Mouse (Mus musculus): Measurements from ENCODE around the gene Hoxa13. TPM values are rescaled to one million over a fixed set of nuclear protein-coding genes. Genes with fewer than 3 reads are reported as not detected.

Gene Hoxa13
- total RNA-seq (2017) = not detected in 2 replicates

GRCm38 (mm10) chr6:52260654-52261575 lies at the start of gene Hoxa13:
TSS of gene Hoxa13 (minus strand) at chr6:52260880.
- no peak for ATAC-seq (ENCODE audit: extremely low read depth, insufficient number of reproducible peaks, low FRiP score, poor library complexity, severe bottlenecking)

- no peak for ATAC-seq (ENCODE audit: extremely low read depth, insufficient number of reproducible peaks, low FRiP score, poor library complexity, severe bottlenecking)
These were observed 49.7 kb upstream of the Hoxa13 start for GRCm38 (mm10) chr6:52310366-52310765.

- ATAC-seq (ENCODE audit: extremely low read depth, insufficient number of reproducible peaks, low FRiP score, poor library complexity, severe bottlenecking) = no peak
These were observed 49.1 kb upstream of the Hoxa13 start for GRCm38 (mm10) chr6:52309766-52310165.

GRCm38 (mm10) chr6:52305877-52306389 lies 45.3 kb upstream of the Hoxa13 start:
- ATAC-seq (ENCODE audit: extremely low read depth, insufficient number of reproducible peaks, low FRiP score, poor library complexity, severe bottlenecking) = peak; percentile 39; the same call in 1 of the 2 replicates

GRCm38 (mm10) chr6:52303426-52303825 lies 42.7 kb upstream of the Hoxa13 start:
- ATAC-seq (ENCODE audit: extremely low read depth, insufficient number of reproducible peaks, low FRiP score, poor library complexity, severe bottlenecking) = no peak

- no peak for ATAC-seq (ENCODE audit: extremely low read depth, insufficient number of reproducible peaks, low FRiP score, poor library complexity, severe bottlenecking)
These were observed 40.1 kb upstream of the Hoxa13 start for GRCm38 (mm10) chr6:52300806-52301205.

GRCm38 (mm10) chr6:52298511-52298910 lies 37.8 kb upstream of the Hoxa13 start:
- no peak for ATAC-seq (ENCODE audit: extremely low read depth, insufficient number of reproducible peaks, low FRiP score, poor library complexity, severe bottlenecking)

GRCm38 (mm10) chr6:52294616-52295015 lies 33.9 kb upstream of the Hoxa13 start:
- no peak for ATAC-seq (ENCODE audit: extremely low read depth, insufficient number of reproducible peaks, low FRiP score, poor library complexity, severe bottlenecking)

GRCm38 (mm10) chr6:52292328-52292727 lies 31.6 kb upstream of the Hoxa13 start:
- no peak for ATAC-seq (ENCODE audit: extremely low read depth, insufficient number of reproducible peaks, low FRiP score, poor library complexity, severe bottlenecking)

- ATAC-seq (ENCODE audit: extremely low read depth, insufficient number of reproducible peaks, low FRiP score, poor library complexity, severe bottlenecking) = no peak
These were observed 30.6 kb upstream of the Hoxa13 start for GRCm38 (mm10) chr6:52291021-52291860.

GRCm38 (mm10) chr6:52290186-52290585 lies 29.5 kb upstream of the Hoxa13 start:
- no peak for ATAC-seq (ENCODE audit: extremely low read depth, insufficient number of reproducible peaks, low FRiP score, poor library complexity, severe bottlenecking)

GRCm38 (mm10) chr6:52283896-52284295 lies 23.2 kb upstream of the Hoxa13 start:
- no peak for ATAC-seq (ENCODE audit: extremely low read depth, insufficient number of reproducible peaks, low FRiP score, poor library complexity, severe bottlenecking)

- ATAC-seq (ENCODE audit: extremely low read depth, insufficient number of reproducible peaks, low FRiP score, poor library complexity, severe bottlenecking) = 0 out of 2 replicates have a peak, but pooled peaks have one; percentile 13
These were observed 20.4 kb upstream of the Hoxa13 start for GRCm38 (mm10) chr6:52281084-52281483.

- no peak for ATAC-seq (ENCODE audit: extremely low read depth, insufficient number of reproducible peaks, low FRiP score, poor library complexity, severe bottlenecking)
These were observed 16.2 kb upstream of the Hoxa13 start for GRCm38 (mm10) chr6:52276920-52277319.

- ATAC-seq (ENCODE audit: extremely low read depth, insufficient number of reproducible peaks, low FRiP score, poor library complexity, severe bottlenecking) = no peak
These were observed 15.7 kb upstream of the Hoxa13 start for GRCm38 (mm10) chr6:52276382-52276781.

GRCm38 (mm10) chr6:52275563-52276280 lies 15.0 kb upstream of the Hoxa13 start:
- ATAC-seq (ENCODE audit: extremely low read depth, insufficient number of reproducible peaks, low FRiP score, poor library complexity, severe bottlenecking) = no peak

GRCm38 (mm10) chr6:52274576-52274975 lies 13.9 kb upstream of the Hoxa13 start:
- ATAC-seq (ENCODE audit: extremely low read depth, insufficient number of reproducible peaks, low FRiP score, poor library complexity, severe bottlenecking) = no peak

- no peak; the same call in 1 of the 2 replicates for ATAC-seq (ENCODE audit: extremely low read depth, insufficient number of reproducible peaks, low FRiP score, poor library complexity, severe bottlenecking)
These were observed 13.1 kb upstream of the Hoxa13 start for GRCm38 (mm10) chr6:52273656-52274280.

All from neutrophil, adult 5-6 weeks (primary cell).